Mouse (Mus musculus) left cerebral cortex, adult 11 months (tissue): ENCODE measurements around the gene Mmp17.
"Not testable (repeated sequence)": the region's sequence is repeated elsewhere in the genome, so short reads cannot be mapped to it uniquely, and the experiment has no call there.

Source experiments
- DNase-seq: peaks from one replicate; pipeline ENCODE4 v3.0.0; 2022; ENCODE audit warnings: low spot score

Mmp17 gene

DNA sequence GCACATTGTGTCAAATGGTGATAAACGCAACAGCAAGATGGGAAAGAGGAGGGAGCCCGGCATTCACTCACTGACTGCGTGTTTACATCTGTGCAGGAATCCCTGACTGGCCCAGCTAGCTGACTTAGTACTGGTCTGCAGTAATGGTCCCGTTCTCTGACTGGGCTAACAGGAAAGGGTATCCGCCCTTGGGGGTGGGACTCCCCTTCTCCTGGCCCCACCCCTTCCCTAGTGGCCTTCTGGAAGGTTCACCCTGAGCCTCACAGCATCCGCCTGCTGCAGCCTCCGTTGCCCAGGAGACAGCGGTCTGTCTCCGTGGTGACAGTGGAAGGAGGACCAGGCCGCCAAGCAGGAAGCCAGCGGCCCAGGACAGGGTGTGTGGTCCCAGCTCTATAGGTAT lies 6.9 kb downstream of the Mmp17 start:
- no peak for DNase-seq

DNA sequence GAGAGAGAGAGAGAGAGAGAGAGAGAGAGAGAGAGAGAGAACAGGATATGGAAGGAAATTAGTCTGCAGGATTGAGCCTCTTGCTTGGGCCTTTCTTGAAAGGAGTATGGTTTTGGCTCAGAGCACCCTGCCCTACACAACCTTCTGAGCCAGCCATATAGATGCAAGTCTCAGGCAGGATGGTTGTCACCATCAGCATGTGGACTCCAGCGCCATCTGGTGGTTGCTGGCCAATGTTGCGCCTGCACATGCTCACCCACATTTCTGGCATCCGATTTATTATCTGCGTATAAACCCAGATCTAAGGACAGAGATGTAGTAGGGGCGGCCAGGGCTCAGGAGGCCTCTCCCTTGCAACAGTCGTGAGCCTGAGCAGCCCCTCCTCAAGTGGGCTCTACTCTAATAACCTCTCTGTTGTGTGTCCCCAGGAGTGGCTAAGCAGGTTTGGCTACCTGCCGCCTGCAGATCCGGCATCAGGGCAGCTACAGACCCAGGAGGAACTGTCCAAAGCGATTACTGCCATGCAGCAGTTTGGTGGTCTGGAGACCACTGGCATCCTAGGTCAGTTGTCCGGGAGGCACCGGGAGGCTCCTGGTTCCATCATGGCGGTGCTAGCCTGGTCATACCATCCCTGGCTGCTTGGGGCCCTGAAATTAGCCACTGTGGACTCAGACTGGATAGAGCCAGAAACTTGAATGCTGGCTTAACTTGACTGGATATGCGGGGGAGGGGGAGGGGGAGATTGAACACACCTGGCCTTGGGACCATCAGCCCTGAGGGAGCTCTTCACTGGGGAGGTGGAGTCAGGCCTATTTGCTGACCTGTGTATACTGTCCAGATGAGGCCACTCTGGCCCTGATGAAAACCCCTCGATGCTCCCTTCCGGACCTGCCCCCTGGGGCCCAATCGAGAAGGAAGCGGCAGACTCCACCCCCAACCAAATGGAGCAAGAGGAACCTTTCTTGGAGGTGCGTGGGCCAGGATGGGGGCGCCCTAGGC lies 10.4 kb downstream of the Mmp17 start:
- peak; percentile 77 for DNase-seq

DNA sequence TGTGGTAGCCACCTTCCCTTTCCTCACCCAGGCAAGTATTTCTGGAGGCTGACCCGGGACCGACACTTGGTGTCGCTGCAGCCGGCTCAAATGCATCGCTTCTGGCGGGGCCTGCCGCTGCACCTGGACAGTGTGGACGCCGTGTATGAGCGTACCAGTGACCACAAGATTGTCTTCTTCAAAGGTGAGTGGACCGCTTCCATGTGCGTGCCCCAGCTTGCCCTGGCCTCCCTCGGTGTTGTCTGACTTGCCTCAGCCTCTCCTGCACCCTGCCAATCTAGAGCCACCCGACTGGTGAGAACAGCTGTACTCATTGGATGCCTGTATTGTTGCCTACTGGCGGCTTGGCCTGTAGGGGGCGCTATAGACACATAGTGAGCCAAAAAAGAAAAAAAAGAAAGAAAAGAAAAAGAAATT lies 18.1 kb downstream of the Mmp17 start:
- no peak for DNase-seq

DNA sequence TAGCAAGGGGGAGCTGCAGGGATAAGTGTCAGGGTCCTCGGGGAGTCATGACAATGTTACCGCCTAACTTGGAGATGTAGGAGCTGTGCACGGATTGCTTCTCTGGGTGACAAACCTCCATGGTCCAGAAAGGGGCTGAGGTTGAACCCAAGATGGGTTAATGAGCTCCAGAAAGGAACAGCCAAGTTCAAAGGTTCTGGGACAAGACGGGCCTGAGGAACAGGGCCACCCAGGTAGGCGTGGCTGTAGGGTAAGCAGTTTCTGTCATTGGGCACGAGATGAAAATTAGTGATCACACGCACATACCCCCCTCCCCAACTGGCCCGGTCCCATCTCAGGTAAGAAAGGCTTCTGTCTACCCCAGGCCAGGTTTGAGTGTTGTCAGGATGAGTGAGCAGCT lies 23.5 kb downstream of the Mmp17 start:
- DNase-seq, result no peak

DNA sequence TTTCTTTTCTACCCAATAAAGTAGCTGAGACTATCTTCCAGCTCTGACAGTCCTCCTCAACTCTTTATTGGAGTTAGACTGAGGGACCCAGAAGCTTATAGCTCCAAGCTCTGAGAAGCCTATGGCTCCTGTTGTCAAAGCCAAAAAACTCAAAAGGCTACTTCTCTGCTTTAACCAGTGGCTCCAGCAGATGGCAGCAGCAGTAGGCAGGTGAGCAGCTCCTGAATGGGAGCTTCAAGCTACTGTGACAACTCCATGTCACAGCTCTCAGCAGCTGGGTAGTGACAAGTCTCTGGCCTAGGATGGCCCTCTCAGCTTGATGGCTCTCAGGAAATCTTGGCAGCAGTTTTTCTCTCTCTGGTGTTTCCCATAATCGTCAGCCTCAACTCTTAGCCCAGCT lies 27.1 kb downstream of the Mmp17 start:
- DNase-seq, result peak; percentile 52

DNA sequence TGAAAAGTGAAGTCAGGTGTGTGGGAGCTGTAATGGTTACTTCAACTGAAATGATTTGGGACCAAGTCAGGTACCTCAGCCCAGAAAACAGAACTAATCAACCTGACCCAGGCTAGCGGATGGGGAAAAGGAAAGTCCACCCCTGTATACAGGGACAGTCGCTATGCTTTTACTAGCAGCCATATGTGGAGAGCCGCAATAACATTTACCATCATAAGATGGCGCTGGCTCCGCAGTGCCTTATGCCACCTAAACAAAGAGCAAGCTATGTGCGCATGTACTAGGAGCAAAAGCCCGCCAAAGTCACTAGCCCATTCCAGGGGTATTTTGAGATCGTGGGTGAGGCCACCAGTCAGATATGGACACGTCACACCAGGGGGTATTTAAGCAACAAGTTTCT lies 36.6 kb downstream of the Mmp17 start:
- DNase-seq, result not testable (repeated sequence)

DNA sequence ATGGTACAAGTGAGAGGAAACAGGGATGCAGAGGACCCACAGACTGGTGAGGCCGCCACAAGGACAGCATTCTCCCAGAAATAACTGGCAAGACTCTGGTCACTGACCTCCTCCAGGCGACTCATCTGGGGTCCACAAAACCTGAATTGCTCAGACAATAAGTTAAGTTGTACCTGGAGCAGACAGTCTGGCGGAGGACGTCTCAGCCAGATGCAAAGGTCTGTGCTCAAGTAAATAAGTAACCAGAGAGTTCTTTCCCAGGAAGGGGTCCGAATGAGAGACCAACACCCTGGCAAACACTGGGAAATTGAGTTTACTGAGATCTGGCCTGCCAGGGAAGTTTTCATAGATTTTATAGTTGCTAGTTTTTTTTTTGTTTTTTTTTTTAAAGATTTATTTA lies 37.4 kb downstream of the Mmp17 start:
- DNase-seq, result no peak

DNA sequence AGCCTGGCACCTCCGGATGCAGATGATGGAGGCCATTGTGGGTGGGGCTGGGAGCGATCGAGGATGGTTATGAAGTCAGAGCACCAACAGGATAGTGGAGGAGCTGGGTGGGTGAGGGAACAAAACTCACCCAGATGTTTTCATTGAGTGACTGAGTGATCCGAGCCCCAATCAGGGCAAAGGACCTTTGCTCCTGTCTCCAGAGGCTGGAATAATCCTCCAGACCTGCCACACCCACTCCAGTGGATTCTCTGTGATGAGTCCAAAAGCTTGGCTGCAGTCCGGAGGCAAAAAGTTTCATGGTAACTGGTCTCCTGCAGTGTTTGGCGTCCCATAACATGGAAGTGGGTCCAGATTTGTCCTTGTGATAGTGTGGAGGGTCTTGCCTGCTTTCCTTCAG lies 42.1 kb downstream of the Mmp17 start:
- DNase-seq, result no peak

DNA sequence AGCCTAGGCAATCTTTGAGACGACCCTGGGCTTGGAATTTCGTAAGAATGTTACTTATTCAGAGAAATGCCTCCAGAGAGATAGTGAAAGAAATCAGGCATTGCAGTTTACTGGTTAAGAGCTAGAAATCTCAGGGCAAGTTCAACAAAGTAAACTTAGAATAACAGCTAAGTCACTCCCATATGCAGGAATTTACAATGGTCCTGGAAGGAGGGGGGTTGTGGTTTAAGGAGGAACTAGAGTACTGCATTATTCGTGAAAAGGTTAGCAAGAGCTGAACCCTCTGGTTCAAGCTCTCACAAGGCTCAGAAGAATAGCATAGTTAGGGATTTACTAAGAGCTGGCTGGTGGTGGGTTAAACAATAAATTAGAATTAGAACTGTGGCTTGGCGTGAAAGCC lies 42.6 kb downstream of the Mmp17 start:
- DNase-seq, result not testable (repeated sequence)

DNA sequence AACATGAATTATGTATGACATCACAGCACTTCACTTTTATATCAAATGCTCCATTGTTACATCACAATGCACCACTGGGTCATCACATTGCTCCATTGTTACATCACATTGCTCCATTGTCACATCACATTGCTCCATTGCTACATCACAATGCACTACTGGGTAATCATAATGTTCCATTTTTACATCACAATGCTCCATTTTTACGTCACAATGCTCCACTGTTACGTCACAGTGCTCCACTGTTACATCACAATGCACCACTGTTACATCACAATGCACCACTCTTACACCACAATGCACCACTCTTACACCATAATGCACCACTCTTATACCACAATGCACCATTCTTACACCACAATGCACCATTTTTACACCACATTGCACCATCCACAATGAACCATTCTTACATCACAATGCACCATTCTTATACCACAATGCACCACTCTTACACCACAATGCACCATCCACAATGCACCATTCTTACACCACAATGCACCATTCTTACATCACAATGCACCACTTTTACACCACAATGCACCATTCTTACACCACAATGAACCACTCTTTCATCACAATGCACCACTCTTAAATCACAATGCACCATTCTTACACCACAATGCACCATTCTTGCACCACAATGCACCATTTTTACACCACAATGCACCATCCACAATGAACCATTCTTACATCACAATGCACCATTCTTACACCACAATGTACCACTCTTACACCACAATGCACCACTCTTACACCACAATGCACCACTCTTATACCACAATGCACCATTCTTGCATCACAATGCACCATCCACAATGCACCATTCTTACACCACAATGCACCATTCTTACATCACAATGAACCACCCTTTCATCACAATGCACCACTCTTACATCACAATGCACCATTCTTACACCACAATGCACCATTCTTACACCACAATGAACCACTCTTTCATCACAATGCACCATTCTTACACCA lies 48.6 kb downstream of the Mmp17 start:
- DNase-seq, result not testable (repeated sequence)

DNA sequence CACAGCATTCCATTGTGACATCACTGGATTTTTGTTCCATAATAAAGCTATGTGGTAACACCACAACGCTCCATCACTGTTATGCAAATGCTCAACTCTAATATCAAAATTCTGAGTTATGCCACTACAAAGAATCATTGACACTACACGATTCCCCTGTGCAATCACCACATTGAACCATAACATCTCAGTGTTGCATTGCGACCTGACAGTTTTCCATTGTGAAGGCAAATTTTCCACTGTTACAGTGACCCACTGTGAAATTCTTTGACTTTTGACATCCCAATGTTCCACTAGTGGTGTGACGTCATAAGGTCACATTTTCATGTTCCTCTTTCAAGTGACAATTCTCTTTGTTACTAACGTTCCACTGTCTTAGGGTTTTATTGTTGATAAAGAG lies 66.9 kb downstream of the Mmp17 start:
- DNase-seq, result no peak

DNA sequence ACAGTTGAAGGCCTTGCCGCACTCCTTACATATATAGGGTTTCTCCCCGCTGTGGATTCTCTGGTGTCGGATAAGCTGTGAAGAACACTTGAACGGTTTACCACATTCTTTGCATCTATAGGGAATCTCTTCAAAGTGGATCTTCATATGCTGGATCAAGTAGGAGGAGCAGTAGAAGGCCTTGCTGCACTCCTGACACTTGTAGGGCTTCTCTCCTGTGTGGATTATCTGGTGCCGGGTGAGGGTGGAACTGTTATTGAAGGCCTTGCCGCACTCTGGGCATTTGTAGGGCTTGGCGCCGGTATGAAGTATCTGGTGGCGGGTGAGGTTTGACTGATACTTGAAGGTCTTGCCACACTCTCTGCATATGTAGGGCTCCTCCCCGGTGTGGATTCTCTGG lies 73.0 kb downstream of the Mmp17 start:
- DNase-seq, result no peak

DNA sequence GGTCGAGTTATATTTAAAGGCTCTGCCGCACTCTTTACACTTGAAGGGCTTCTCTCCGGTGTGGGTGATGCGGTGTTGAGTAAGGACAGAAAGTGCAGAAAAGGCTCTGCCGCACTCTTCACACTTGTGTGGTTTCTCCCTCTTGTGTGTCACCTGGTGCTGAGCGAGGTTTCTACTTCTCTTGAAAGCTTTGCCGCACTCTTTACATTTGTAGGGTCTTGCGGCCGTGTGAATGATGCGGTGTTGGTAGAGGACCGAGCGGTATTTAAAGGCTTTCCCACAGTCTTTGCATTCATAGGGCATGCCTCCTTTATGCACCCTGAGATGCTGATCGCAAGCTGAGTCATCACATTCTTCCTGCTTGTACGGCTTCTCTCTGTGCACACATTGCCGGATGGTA lies 74.0 kb downstream of the Mmp17 start:
- DNase-seq, result no peak
